Mouse (Mus musculus): ENCODE results near the gene Eaf2. TPM values are rescaled to one million over a fixed set of nuclear protein-coding genes. Genes with fewer than 3 reads are reported as not detected.

Gene Eaf2
- total and polyA plus RNA-seq, 3 experiments: 0.27 to 0.68 TPM; not detected in 1

GRCm38 (mm10) chr16:36891415-36891814, 16.6 kb upstream of the Eaf2 start:
- DNase-seq (ENCODE audit: low read depth, low spot score): no peak
- H3K27ac ChIP-seq (ENCODE audit: control insufficient read depth, low read depth, low read length): no peak overlapping the region
- no peak overlapping the region for H3K9ac ChIP-seq (ENCODE audit: control insufficient read depth, low read depth, low read length, poor library complexity, severe bottlenecking)
- no peak overlapping the region for H3K4me3 ChIP-seq (ENCODE audit: control insufficient read depth in 1 of 2, insufficient read depth in 1 of 2, low read depth in 2 of 2, low read length in 2 of 2)
- H3K79me2 ChIP-seq (ENCODE audit: control insufficient read depth, insufficient read depth, low read length, poor library complexity): no peaks in the 10 kb centered on the region
- no peak for TF ChIP-seq MYB (IDR thresholded peaks at IDR 0.05; ENCODE audit: low read depth, low read length)
- no peak for TF ChIP-seq ELF1 (IDR thresholded peaks at IDR 0.05; ENCODE audit: low read depth, low read length)
- no peak for TF ChIP-seq ETS1 (IDR thresholded peaks at IDR 0.05; ENCODE audit: low read depth, low read length)
- peaks cover 9 to 10% of the 10 kb centered on the region in 2 experiments for H3K4me1 ChIP-seq (ENCODE audit: control insufficient read depth in 1 of 2, insufficient read depth in 2 of 2, low read length in 2 of 2)
- no peaks in the 10 kb centered on the region for H3K9me3 ChIP-seq (replicated peaks; ENCODE audit: insufficient read depth, low read length)
- peaks cover 0 to 15% of the 10 kb centered on the region in 2 experiments; a peak in 2 of 4 replicates for H3K36me3 ChIP-seq (ENCODE audit: control insufficient read depth in 1 of 2, insufficient read depth in 2 of 2, low read length in 2 of 2)
- no peaks in the 10 kb centered on the region for H3K27me3 ChIP-seq (ENCODE audit: control insufficient read depth in 1 of 2, insufficient read depth in 2 of 2, low read length in 2 of 2)

GRCm38 (mm10) chr16:36890559-36890958, 15.8 kb upstream of the Eaf2 start:
- Histone ChIP-seq H3K9me3 (replicated peaks; ENCODE audit: insufficient read depth, low read length) (no peaks in the 10 kb centered on the region), H3K27ac (ENCODE audit: control insufficient read depth, low read depth, low read length) (peak overlapping the region; percentile 62), H3K4me3 (ENCODE audit: control insufficient read depth in 1 of 2, insufficient read depth in 1 of 2, low read depth in 2 of 2, low read length in 2 of 2) (no peak overlapping the region), H3K4me1 (ENCODE audit: control insufficient read depth in 1 of 2, insufficient read depth in 2 of 2, low read length in 2 of 2) (peaks cover 9 to 10% of the 10 kb centered on the region in 2 experiments), H3K27me3 (ENCODE audit: control insufficient read depth in 1 of 2, insufficient read depth in 2 of 2, low read length in 2 of 2) (no peaks in the 10 kb centered on the region), H3K36me3 (ENCODE audit: control insufficient read depth in 1 of 2, insufficient read depth in 2 of 2, low read length in 2 of 2) (peaks cover under 1 to 15% of the 10 kb centered on the region in 2 experiments; a peak in 3 of 4 replicates), H3K9ac (ENCODE audit: control insufficient read depth, low read depth, low read length, poor library complexity, severe bottlenecking) (peak overlapping the region; percentile 34; the same call in 1 of the 2 replicates), H3K79me2 (ENCODE audit: control insufficient read depth, insufficient read depth, low read length, poor library complexity) (no peaks in the 10 kb centered on the region)
- DNase-seq (ENCODE audit: low read depth, low spot score): peak; percentile 77
- TF ChIP-seq NELFE (IDR thresholded peaks at IDR 0.05; ENCODE audit: low read depth, low read length): no peak
- peak; percentile 55; the same call in 1 of the 2 replicates for TF ChIP-seq MAZ (IDR thresholded peaks at IDR 0.05; ENCODE audit: low read depth, low read length)
- no peak for TF ChIP-seq ZMIZ1 (IDR thresholded peaks at IDR 0.05; ENCODE audit: low read depth, low read length)
- TF ChIP-seq GABPA (IDR thresholded peaks at IDR 0.05; ENCODE audit: low read depth, low read length): no peak
- no peak for TF ChIP-seq UBTF (IDR thresholded peaks at IDR 0.05; ENCODE audit: borderline replicate concordance, insufficient read depth, low read depth, low read length)
- no peak for TF ChIP-seq POLR2A (IDR thresholded peaks at IDR 0.05; ENCODE audit: control insufficient read depth in 1 of 2, insufficient read depth in 1 of 2, low read depth in 1 of 2, low read length in 2 of 2, poor library complexity in 1 of 2)
- TF ChIP-seq HCFC1 (IDR thresholded peaks at IDR 0.05; ENCODE audit: low read depth, low read length): no peak
- no peak for TF ChIP-seq CHD2 (IDR thresholded peaks at IDR 0.05; ENCODE audit: low read length)
- TF ChIP-seq USF2 (IDR thresholded peaks at IDR 0.05; ENCODE audit: borderline replicate concordance in 1 of 2, insufficient read depth in 1 of 2, low read depth in 1 of 2, low read length in 2 of 2): no peak
- peak; percentile 59 for TF ChIP-seq RCOR1 (IDR thresholded peaks at IDR 0.05; ENCODE audit: low read depth, low read length)
- no peak for TF ChIP-seq TBP (IDR thresholded peaks at IDR 0.05; ENCODE audit: low read depth, low read length)
- peak; percentile 95 for TF ChIP-seq TCF12 (IDR thresholded peaks at IDR 0.05; ENCODE audit: low read depth, low read length)
- peak; percentile 84 for TF ChIP-seq TAL1 (IDR thresholded peaks at IDR 0.05; ENCODE audit: low read length)
- TF ChIP-seq EP300 (IDR thresholded peaks at IDR 0.05; ENCODE audit: low read depth in 1 of 2, low read length in 2 of 2): peak; percentile 78 to 89
- no peak for TF ChIP-seq MEF2A (IDR thresholded peaks at IDR 0.05; ENCODE audit: extremely low read depth, insufficient replicate concordance, low read depth, low read length, poor library complexity, severe bottlenecking)
- TF ChIP-seq MXI1 (IDR thresholded peaks at IDR 0.05; ENCODE audit: low read depth, low read length): no peak
- TF ChIP-seq ZC3H11A (IDR thresholded peaks at IDR 0.05; ENCODE audit: low read depth, low read length): no peak
- no peak for TF ChIP-seq BHLHE40 (IDR thresholded peaks at IDR 0.05; ENCODE audit: borderline replicate concordance, low read depth, low read length)
- TF ChIP-seq SIN3A (IDR thresholded peaks at IDR 0.05; ENCODE audit: low read length): peak; percentile 62
- peak; percentile 47; the same call in 1 of the 2 replicates for TF ChIP-seq ZNF384 (IDR thresholded peaks at IDR 0.05; ENCODE audit: low read depth, low read length)
- TF ChIP-seq ZKSCAN1 (IDR thresholded peaks at IDR 0.05; ENCODE audit: low read depth, low read length): no peak
- TF ChIP-seq CTCF (IDR thresholded peaks at IDR 0.05 in 2 of 3, conservative IDR thresholded peaks at IDR 0.05 in 1 of 3; ENCODE audit: control insufficient read depth in 1 of 3, insufficient read depth in 1 of 3, low read depth in 2 of 3, low read length in 3 of 3, poor library complexity in 1 of 3, severe bottlenecking in 1 of 3): no peak
- TF ChIP-seq SMC3 (IDR thresholded peaks at IDR 0.05; ENCODE audit: low read depth, low read length): no peak
- TF ChIP-seq GATA1 (IDR thresholded peaks at IDR 0.05; ENCODE audit: low read depth, low read length): peak; percentile 92
- no peak for TF ChIP-seq POLR2AphosphoS2 (IDR thresholded peaks at IDR 0.05; ENCODE audit: low read length)
- TF ChIP-seq ELF1 (IDR thresholded peaks at IDR 0.05; ENCODE audit: low read depth, low read length): no peak
- peak; percentile 39; the same call in 1 of the 2 replicates for TF ChIP-seq MAFK (IDR thresholded peaks at IDR 0.05; ENCODE audit: borderline replicate concordance, low read depth, low read length)
- TF ChIP-seq MAX (IDR thresholded peaks at IDR 0.05; ENCODE audit: low read length): no peak
- no peak for TF ChIP-seq KAT2A (conservative IDR thresholded peaks at IDR 0.05; ENCODE audit: low read depth, low read length)
- TF ChIP-seq ETS1 (IDR thresholded peaks at IDR 0.05; ENCODE audit: low read depth, low read length): peak; percentile 53; the same call in 1 of the 2 replicates
- TF ChIP-seq E2F4 (IDR thresholded peaks at IDR 0.05; ENCODE audit: borderline replicate concordance, low read depth, low read length): no peak
